Mouse (Mus musculus): ENCODE results near the gene Ifi35.
"Not testable (repeated sequence)": the region's sequence is repeated elsewhere in the genome, so short reads cannot be mapped to it uniquely, and the experiment has no call there.

The Ifi35 gene

GRCm38 (mm10) chr11:101447786-101448185, 421 bp upstream of the Ifi35 start:
- no peak for DNase-seq (ENCODE audit: low spot score in 2 of 2)

GRCm38 (mm10) chr11:101448899-101449298, 692 bp downstream of the Ifi35 start:
- DNase-seq (ENCODE audit: low spot score in 2 of 2), result no peak

GRCm38 (mm10) chr11:101449596-101449995, 1.4 kb downstream of the Ifi35 start:
- DNase-seq (ENCODE audit: low spot score in 2 of 2), result not testable (repeated sequence)

- no peak for DNase-seq (ENCODE audit: low spot score in 2 of 2)
Observed at GRCm38 (mm10) chr11:101450394-101450793, 2.2 kb downstream of the Ifi35 start.

- DNase-seq (ENCODE audit: low spot score in 2 of 2), result no peak
Observed at GRCm38 (mm10) chr11:101451536-101451935, 3.3 kb downstream of the Ifi35 start.

- no peak for DNase-seq (ENCODE audit: low spot score in 2 of 2)
Observed at GRCm38 (mm10) chr11:101452093-101452774, 4.0 kb downstream of the Ifi35 start.

GRCm38 (mm10) chr11:101454702-101455101, 6.5 kb downstream of the Ifi35 start:
- no peak for DNase-seq (ENCODE audit: low spot score in 2 of 2)

- no peak for DNase-seq (ENCODE audit: low spot score in 2 of 2)
Observed at GRCm38 (mm10) chr11:101455627-101456026, 7.4 kb downstream of the Ifi35 start.

GRCm38 (mm10) chr11:101457631-101458030, 9.4 kb downstream of the Ifi35 start:
- no peak for DNase-seq (ENCODE audit: low spot score in 2 of 2)

GRCm38 (mm10) chr11:101458217-101458616, 10.0 kb downstream of the Ifi35 start:
- DNase-seq (ENCODE audit: low spot score in 2 of 2), result no peak

GRCm38 (mm10) chr11:101459716-101460115, 11.5 kb downstream of the Ifi35 start:
- DNase-seq (ENCODE audit: low spot score in 2 of 2), result no peak

- no peak for DNase-seq (ENCODE audit: low spot score in 2 of 2)
Observed at GRCm38 (mm10) chr11:101460321-101460720, 12.1 kb downstream of the Ifi35 start.

- DNase-seq (ENCODE audit: low spot score in 2 of 2), result no peak
Observed at GRCm38 (mm10) chr11:101462141-101462540, 13.9 kb downstream of the Ifi35 start.

GRCm38 (mm10) chr11:101462583-101463440, 14.6 kb downstream of the Ifi35 start:
- DNase-seq (ENCODE audit: low spot score in 2 of 2), result no peak

GRCm38 (mm10) chr11:101464211-101465100, 16.2 kb downstream of the Ifi35 start, which contains the start of gene Rnd2:
Rnd2 (plus strand) TSS chr11:101464999.
- DNase-seq (ENCODE audit: low spot score in 2 of 2), result no peak

- DNase-seq (ENCODE audit: low spot score in 2 of 2), result no peak
Observed at GRCm38 (mm10) chr11:101465101-101465868, 17.1 kb downstream of the Ifi35 start.

GRCm38 (mm10) chr11:101465869-101466551, 17.8 kb downstream of the Ifi35 start, which contains the start of gene Vat1:
Vat1 (minus strand) TSS chr11:101466230.
- DNase-seq (ENCODE audit: low spot score in 2 of 2), result peak; percentile 48 to 59

GRCm38 (mm10) chr11:101466552-101466950, 18.3 kb downstream of the Ifi35 start:
- not testable (repeated sequence) for DNase-seq (ENCODE audit: low spot score in 2 of 2)

GRCm38 (mm10) chr11:101467477-101468262, 19.5 kb downstream of the Ifi35 start:
- peak; percentile 70 to 75 for DNase-seq (ENCODE audit: low spot score in 2 of 2)
